Mouse (Mus musculus): ENCODE measurements around the gene Cgnl1.

The Cgnl1 gene

GRCm38 (mm10) chr9:71716995-71717394, 54.4 kb downstream of the Cgnl1 start:
- no peak for DNase-seq (ENCODE audit: low spot score)

- DNase-seq (ENCODE audit: low spot score): no peak
Observed at GRCm38 (mm10) chr9:71710776-71711175, 60.6 kb downstream of the Cgnl1 start.

- DNase-seq (ENCODE audit: low spot score): no peak
Observed at GRCm38 (mm10) chr9:71709199-71709598, 62.2 kb downstream of the Cgnl1 start.

- no peak for DNase-seq (ENCODE audit: low spot score)
Observed at GRCm38 (mm10) chr9:71707989-71708388, 63.4 kb downstream of the Cgnl1 start.

- no peak for DNase-seq (ENCODE audit: low spot score)
Observed at GRCm38 (mm10) chr9:71704332-71705014, 66.9 kb downstream of the Cgnl1 start.

GRCm38 (mm10) chr9:71699087-71699486, 72.3 kb downstream of the Cgnl1 start:
- no peak for DNase-seq (ENCODE audit: low spot score)

GRCm38 (mm10) chr9:71698116-71698515, 73.3 kb downstream of the Cgnl1 start:
- DNase-seq (ENCODE audit: low spot score): no peak

GRCm38 (mm10) chr9:71697189-71697588, 74.2 kb downstream of the Cgnl1 start:
- no peak for DNase-seq (ENCODE audit: low spot score)

- DNase-seq (ENCODE audit: low spot score): no peak
Observed at GRCm38 (mm10) chr9:71696762-71697161, 74.6 kb downstream of the Cgnl1 start.

GRCm38 (mm10) chr9:71695133-71695532, 76.3 kb downstream of the Cgnl1 start:
- no peak for DNase-seq (ENCODE audit: low spot score)

GRCm38 (mm10) chr9:71694223-71694622, 77.2 kb downstream of the Cgnl1 start:
- DNase-seq (ENCODE audit: low spot score): no peak

GRCm38 (mm10) chr9:71693771-71694170, 77.6 kb downstream of the Cgnl1 start:
- DNase-seq (ENCODE audit: low spot score): no peak

- no peak for DNase-seq (ENCODE audit: low spot score)
Observed at GRCm38 (mm10) chr9:71692165-71692564, 79.2 kb downstream of the Cgnl1 start.

- DNase-seq (ENCODE audit: low spot score): no peak
Observed at GRCm38 (mm10) chr9:71689369-71690073, 81.9 kb downstream of the Cgnl1 start.

GRCm38 (mm10) chr9:71686463-71686862, 84.9 kb downstream of the Cgnl1 start:
- no peak for DNase-seq (ENCODE audit: low spot score)

- DNase-seq (ENCODE audit: low spot score): no peak
Observed at GRCm38 (mm10) chr9:71684772-71685171, 86.6 kb downstream of the Cgnl1 start.

- no peak for DNase-seq (ENCODE audit: low spot score)
Observed at GRCm38 (mm10) chr9:71680381-71680780, 91.0 kb downstream of the Cgnl1 start.

- DNase-seq (ENCODE audit: low spot score): no peak
Observed at GRCm38 (mm10) chr9:71679103-71679815, 92.1 kb downstream of the Cgnl1 start.

GRCm38 (mm10) chr9:71676988-71677688, 94.3 kb downstream of the Cgnl1 start:
- DNase-seq (ENCODE audit: low spot score): no peak

GRCm38 (mm10) chr9:71675799-71676414, 95.5 kb downstream of the Cgnl1 start:
- no peak for DNase-seq (ENCODE audit: low spot score)

GRCm38 (mm10) chr9:71675216-71675615, 96.2 kb downstream of the Cgnl1 start:
- DNase-seq (ENCODE audit: low spot score): no peak

GRCm38 (mm10) chr9:71674476-71674875, 96.9 kb downstream of the Cgnl1 start:
- no peak for DNase-seq (ENCODE audit: low spot score)
